Mouse (Mus musculus) intestine, embryonic 14.5 days (tissue): Measurements from ENCODE around the gene Oser1. TPM values are rescaled to one million over a fixed set of nuclear protein-coding genes. Genes with fewer than 3 reads are reported as not detected.

Experiments used
- ATAC-seq: fragments of 200-750 bp; cut with Nextera tagmentation; replicated peaks from 2 replicates; pipeline ENCODE4 v1.8.0; 2017; ENCODE audit warnings: low read depth, moderate number of reproducible peaks, moderate TSS enrichment, moderate library complexity; ENCODE audit not compliant: low FRiP score, low TSS enrichment
- DNase-seq: peaks from one replicate; pipeline ENCODE4 v3.0.0-alpha.2; 2018; ENCODE audit warnings: low spot score
- H3K27ac ChIP-seq: fragments of 300-500 bp; sonication (generic); 2 replicates; pipeline ENCODE4 v1.5.1; 2014; ENCODE audit warnings: low read depth, mild to moderate bottlenecking, control low read depth
- H3K27me3 ChIP-seq: fragments of 300-500 bp; sonication (generic); replicated peaks from 2 replicates; pipeline ENCODE4 v1.6.1; 2014; ENCODE audit warnings: low read length, control low read depth; ENCODE audit not compliant: control insufficient read depth, insufficient read depth
- H3K36me3 ChIP-seq: fragments of 300-500 bp; sonication (generic); 2 replicates; pipeline ENCODE4 v1.6.1; 2014; ENCODE audit warnings: low read length, control low read depth; ENCODE audit not compliant: control insufficient read depth, insufficient read depth
- H3K4me1 ChIP-seq: fragments of 300-500 bp; sonication (generic); replicated peaks from 2 replicates; pipeline ENCODE4 v1.6.1; 2014; ENCODE audit warnings: low read length, control low read depth, mixed read lengths; ENCODE audit not compliant: control insufficient read depth, insufficient read depth
- H3K4me2 ChIP-seq: fragments of 300-500 bp; sonication (generic); 2 replicates; pipeline ENCODE4 v1.6.1; 2014; ENCODE audit warnings: low read length
- H3K4me3 ChIP-seq: fragments of 300-500 bp; sonication (generic); 2 replicates; pipeline ENCODE4 v1.5.1; 2014; ENCODE audit warnings: low read depth, low read length, control low read depth, mixed read lengths
- H3K9ac ChIP-seq: fragments of 300-500 bp; sonication (generic); 2 replicates; pipeline ENCODE4 v1.6.1; 2014; ENCODE audit warnings: mild to moderate bottlenecking, low read length
- H3K9me3 ChIP-seq: fragments of 300-500 bp; sonication (generic); 2 replicates; pipeline ENCODE4 v1.6.1; 2016; ENCODE audit warnings: low read length, control low read depth; ENCODE audit not compliant: control insufficient read depth
- WGBS: fragments of 180-500 bp; shearing (Covaris S2); extraction: QIAGEN DNeasy Blood & Tissue Kit; methylation state at CpG from one replicate; pipeline ENCODE4 v1.1.7; 2014; 5-methylcytosine and 5-hydroxymethylcytosine counted together
- polyA plus RNA-seq: library from polyadenylated mRNA; unstranded; fragments of >200 nt; fragmentation: Nextera tagmentation; extraction: Ambion mirVana; gene quantifications from 2 replicates; pipeline ENCODE4 v1.2.1, GENCODE M21; 2014

The Oser1 gene
- polyA plus RNA-seq, 1 experiment from 2014 or later = 88.9 TPM

DNA sequence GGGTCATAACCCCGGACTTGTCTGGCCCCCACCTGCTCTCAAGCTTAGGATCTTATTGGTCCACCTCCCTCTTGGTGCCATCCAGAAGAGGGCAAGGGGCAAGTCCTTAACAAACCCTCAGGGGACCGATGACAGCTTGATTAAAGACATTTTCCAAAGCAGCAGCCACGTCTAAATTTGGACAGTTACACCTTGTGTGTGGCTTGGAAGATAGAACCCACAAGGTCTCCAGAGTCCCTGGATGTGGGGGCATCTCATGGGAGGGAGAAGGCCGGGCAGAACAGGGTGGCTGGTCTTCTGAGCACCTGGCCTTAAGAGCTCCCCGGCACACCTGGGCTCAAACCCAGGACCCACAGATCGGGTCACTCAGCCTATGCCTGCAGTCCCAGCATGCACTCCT, 30.5 kb downstream of the Oser1 start:
- Histone ChIP-seq H3K9ac (0 out of 2 replicates have a peak overlapping the region, but pooled peaks have one; percentile 6), H3K36me3 (no peaks in the 10 kb centered on the region)

DNA sequence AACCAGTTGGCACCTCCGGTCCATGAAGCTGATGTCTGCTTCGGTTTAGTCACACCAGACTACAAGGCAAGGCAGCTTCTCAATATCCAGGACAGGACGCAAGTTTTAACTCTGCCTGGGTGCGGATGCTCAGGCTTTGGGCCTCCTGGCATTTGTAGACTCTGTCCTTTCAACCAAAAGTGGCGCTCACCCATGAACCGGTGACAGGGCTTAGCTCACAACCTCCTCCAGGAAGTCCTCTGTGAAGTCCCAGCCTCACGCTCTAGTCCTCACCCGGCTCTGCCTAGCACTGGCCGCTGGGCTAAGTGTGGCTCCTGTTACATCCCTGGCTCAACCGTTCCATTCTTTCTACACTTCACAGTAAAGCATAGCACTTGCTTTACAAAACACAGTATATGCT, 31.3 kb downstream of the Oser1 start:
- no peaks in the 10 kb centered on the region for H3K9me3 ChIP-seq
- H3K27me3 ChIP-seq = no peaks in the 10 kb centered on the region
- no peak for ATAC-seq
- no peak for DNase-seq
- peak overlapping the region; percentile 48; the same call in 1 of the 2 replicates for H3K4me2 ChIP-seq
- peaks cover 7% of the 10 kb centered on the region for H3K4me1 ChIP-seq
- H3K4me3 ChIP-seq = no peak overlapping the region
- H3K9ac ChIP-seq = no peak overlapping the region
- WGBS = 91% methylated on average over 10 of the region's 10 CpGs
- no peak overlapping the region for H3K27ac ChIP-seq
- no peaks in the 10 kb centered on the region for H3K36me3 ChIP-seq

More for the DNA sequence above, 30.5 kb downstream of the Oser1 start:
- no peaks in the 10 kb centered on the region for H3K9me3 ChIP-seq
- no peak overlapping the region for H3K27ac ChIP-seq
- 66% methylated on average over 6 of the region's 6 CpGs for WGBS
- 0 out of 2 replicates have a peak, but pooled peaks have one; percentile 12 for ATAC-seq
- no peaks in the 10 kb centered on the region for H3K27me3 ChIP-seq
- no peak overlapping the region for H3K4me3 ChIP-seq
- no peak for DNase-seq
- H3K4me1 ChIP-seq = peaks cover 10% of the 10 kb centered on the region
- H3K4me2 ChIP-seq = peak overlapping the region; percentile 48

DNA sequence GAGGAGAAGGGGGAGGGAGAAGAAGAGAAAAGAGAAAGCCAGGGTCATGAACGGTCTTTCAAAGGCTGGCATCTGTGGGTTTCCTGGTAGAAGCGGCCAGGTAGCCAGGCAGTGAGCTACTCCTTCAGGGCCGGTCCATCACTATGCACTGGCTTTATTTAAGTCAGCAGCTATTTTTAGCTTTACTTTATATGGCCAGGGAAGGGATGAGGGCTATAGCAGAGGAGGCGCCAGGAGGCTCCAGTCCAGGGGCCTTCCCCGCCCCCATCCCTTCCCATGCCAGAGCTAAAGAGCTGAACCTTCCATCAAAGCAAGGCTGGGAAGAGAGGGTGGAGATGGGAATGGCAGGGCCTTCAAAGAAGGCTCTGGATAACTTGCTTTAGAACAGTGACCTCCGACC, 32.1 kb downstream of the Oser1 start:
- Histone ChIP-seq H3K36me3 (no peaks in the 10 kb centered on the region), H3K4me2 (peak overlapping the region; percentile 24; the same call in 1 of the 2 replicates), H3K4me3 (no peak overlapping the region), H3K9ac (no peak overlapping the region), H3K27me3 (no peaks in the 10 kb centered on the region), H3K27ac (no peak overlapping the region), H3K4me1 (peaks cover 2% of the 10 kb centered on the region; the same call in 1 of the 2 replicates), H3K9me3 (no peaks in the 10 kb centered on the region)
- DNase-seq = no peak
- ATAC-seq = no peak
- 58% methylated on average over 6 of the region's 6 CpGs for WGBS

DNA sequence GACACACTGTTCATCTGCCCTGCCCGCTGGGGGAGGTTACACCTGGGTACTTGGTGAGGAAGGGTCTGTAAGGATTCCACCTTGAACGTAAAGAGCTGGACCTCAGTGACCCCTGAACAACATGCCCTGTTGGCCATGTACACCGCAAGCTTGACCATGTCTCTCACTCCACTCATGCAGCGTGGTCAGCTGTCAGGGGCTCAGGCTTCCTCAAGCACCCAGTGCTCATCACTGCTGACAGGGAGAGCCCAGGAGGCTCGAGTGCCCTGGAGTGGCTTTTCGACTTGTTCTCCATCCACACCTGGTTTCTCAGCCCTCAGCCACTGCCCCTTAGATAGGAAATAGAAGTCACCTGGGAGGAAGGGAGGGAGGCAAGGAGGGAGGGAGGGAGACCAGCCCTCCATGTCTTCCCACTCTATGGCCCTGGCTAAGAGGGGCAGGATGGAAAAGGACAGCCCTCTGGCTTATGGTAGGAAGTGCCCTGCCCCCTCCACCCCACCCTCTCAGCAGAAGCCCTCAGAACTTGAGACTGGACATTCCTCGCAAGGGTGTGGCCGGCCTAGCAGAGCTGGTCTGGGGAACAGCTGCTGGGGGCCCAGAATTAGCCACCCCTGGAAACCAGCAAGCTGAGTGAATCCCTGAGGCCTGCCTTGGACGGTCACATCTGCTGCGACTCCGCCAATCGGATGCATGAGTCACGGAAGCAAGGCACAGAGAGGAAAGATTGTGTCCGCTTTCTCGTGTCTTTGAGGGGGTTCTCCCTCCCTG, 37.9 kb downstream of the Oser1 start:
- H3K27me3 ChIP-seq = no peaks in the 10 kb centered on the region
- H3K27ac ChIP-seq = no peak overlapping the region
- H3K4me2 ChIP-seq = no peak overlapping the region
- WGBS = 68% methylated on average over 15 of the region's 15 CpGs
- H3K4me3 ChIP-seq = no peak overlapping the region
- ATAC-seq = no peak; the same call in 1 of the 2 replicates
- no peak for DNase-seq
- H3K9me3 ChIP-seq = no peaks in the 10 kb centered on the region
- no peaks in the 10 kb centered on the region for H3K36me3 ChIP-seq
- no peaks in the 10 kb centered on the region for H3K4me1 ChIP-seq
- no peak overlapping the region for H3K9ac ChIP-seq

DNA sequence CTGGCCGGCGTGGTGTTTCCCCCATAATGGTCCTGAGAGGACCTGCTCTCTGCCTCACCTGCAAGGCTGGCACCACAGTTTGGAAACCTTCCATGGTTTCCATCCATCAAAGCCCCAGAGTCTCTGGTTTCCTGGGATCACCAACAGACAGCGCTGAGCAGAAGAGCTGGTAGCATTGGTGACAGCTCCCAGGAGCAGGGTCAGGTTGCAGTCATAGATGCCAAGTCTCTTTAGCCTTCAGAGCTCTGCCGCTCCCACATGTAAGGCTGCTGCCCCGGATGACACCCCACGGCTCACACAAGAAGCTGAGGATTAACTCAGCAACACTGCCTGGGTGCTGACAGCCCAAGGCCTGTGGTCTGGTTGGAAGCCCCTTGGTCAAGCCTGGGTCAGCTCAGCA, 39.4 kb downstream of the Oser1 start:
- DNase-seq = no peak
- H3K4me2 ChIP-seq = no peak overlapping the region
- H3K9ac ChIP-seq = no peak overlapping the region
- H3K27ac ChIP-seq = no peak overlapping the region
- no peaks in the 10 kb centered on the region for H3K27me3 ChIP-seq
- 81% methylated on average over 6 of the region's 6 CpGs for WGBS
- H3K9me3 ChIP-seq = no peaks in the 10 kb centered on the region
- no peaks in the 10 kb centered on the region for H3K36me3 ChIP-seq
- no peak for ATAC-seq
- no peaks in the 10 kb centered on the region for H3K4me1 ChIP-seq
- H3K4me3 ChIP-seq = no peak overlapping the region

DNA sequence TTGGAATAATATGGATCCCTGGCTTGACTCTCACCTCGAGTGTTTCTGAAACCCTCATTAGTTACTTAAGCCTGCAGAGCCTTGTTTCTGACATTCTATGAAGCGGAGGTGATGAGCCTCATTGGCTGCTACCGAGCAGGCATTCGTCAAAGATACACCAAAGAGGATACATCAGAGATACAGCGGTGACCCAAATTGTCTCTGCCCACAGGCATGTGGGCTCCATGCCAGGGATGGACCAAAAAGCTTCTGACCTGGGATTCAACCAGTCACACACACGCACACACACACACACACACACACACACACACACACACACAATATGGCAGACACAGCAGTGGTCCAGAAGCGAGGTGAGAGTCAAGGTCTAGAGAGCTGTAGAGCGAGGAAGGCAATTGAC, 43.3 kb downstream of the Oser1 start:
- ATAC-seq = no peak
- H3K4me1 ChIP-seq = no peaks in the 10 kb centered on the region
- H3K36me3 ChIP-seq = no peaks in the 10 kb centered on the region
- WGBS = 87% methylated on average over 8 of the region's 8 CpGs
- no peak overlapping the region for H3K4me3 ChIP-seq
- H3K27me3 ChIP-seq = peaks cover 10% of the 10 kb centered on the region
- no peaks in the 10 kb centered on the region for H3K9me3 ChIP-seq
- no peak overlapping the region for H3K27ac ChIP-seq
- no peak for DNase-seq
- H3K9ac ChIP-seq = no peak overlapping the region
- H3K4me2 ChIP-seq = no peak overlapping the region

DNA sequence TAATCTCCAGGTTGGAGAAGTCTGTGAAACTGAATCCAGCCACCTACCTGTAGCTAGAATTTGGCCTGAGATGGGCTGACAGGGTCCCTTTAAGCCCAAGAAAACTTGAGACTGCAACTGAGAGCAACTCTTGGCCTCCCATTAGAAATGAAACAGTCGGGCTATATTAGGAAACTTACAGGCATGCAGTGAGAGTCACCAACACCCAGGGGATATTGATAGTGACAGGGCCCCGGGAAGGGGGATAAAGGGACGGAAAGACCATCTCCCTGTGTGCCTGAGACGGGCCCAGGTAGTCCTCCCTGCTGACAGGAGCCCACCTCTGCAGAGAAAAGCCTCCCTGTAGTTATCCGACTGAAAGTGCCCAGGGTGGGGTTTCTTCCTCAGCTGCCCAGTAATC, 45.1 kb downstream of the Oser1 start:
- no peak for ATAC-seq
- no peak for DNase-seq
- H3K27ac ChIP-seq = no peak overlapping the region
- no peak overlapping the region for H3K4me3 ChIP-seq
- peaks cover 28% of the 10 kb centered on the region for H3K27me3 ChIP-seq
- WGBS = 76% methylated on average over 5 of the region's 5 CpGs
- H3K9ac ChIP-seq = no peak overlapping the region
- no peak overlapping the region for H3K4me2 ChIP-seq
- H3K9me3 ChIP-seq = 0 out of 2 replicates have a peak, but pooled peaks cover 3% of the 10 kb centered on the region
- H3K36me3 ChIP-seq = no peaks in the 10 kb centered on the region
- no peaks in the 10 kb centered on the region for H3K4me1 ChIP-seq

DNA sequence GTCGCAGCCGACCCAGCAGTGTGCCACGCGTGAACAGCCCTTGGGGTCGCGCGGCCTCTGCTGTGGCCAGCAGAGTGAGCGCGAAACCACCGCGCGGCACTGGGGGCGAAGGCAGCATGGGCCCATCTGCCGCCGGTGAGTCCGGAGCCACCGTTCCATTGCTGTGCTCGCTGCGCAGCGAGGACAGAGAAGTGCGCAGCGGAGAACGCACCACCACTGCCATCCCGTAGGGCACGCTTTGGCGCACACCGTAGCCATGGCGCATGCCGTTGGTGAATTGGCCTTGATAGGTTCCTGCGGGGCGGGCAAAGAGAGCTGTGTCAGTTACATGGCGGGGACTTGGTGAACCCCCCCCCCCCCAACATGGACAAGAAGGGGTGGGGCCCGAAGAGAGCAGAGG, 48.4 kb downstream of the Oser1 start:
- 34% methylated on average over 33 of the region's 33 CpGs for WGBS
- H3K27ac ChIP-seq = no peak overlapping the region
- H3K9me3 ChIP-seq = 0 out of 2 replicates have a peak, but pooled peaks cover 3% of the 10 kb centered on the region
- H3K4me3 ChIP-seq = no peak overlapping the region
- 0 out of 2 replicates have a peak overlapping the region, but pooled peaks have one; percentile 0 for H3K4me2 ChIP-seq
- no peaks in the 10 kb centered on the region for H3K4me1 ChIP-seq
- no peak overlapping the region for H3K9ac ChIP-seq
- no peak for ATAC-seq
- no peaks in the 10 kb centered on the region for H3K36me3 ChIP-seq
- no peak for DNase-seq
- H3K27me3 ChIP-seq = peaks cover 28% of the 10 kb centered on the region

DNA sequence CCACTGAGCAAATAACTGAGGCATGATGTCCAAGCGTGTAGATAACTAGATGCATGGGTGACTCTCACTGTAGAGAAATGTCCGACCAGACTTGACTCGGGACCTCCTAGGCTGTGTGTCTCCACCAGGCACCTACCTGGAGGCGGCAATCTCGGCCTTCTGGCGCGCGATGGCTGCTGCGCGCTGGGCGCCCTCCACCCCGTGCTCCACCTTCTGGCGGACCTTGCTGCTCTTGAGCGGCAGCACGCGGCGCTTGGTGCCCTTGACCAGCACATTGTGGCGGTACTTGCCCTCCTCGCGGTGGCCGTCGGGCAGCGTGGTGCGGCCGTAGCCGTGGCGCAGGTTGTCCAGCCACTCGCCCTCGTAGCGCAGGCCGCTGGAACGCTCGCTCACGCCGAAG, 49.0 kb downstream of the Oser1 start:
- 0 out of 2 replicates have a peak overlapping the region, but pooled peaks have one; percentile 0 for H3K4me2 ChIP-seq

More for the DNA sequence above, 49.0 kb downstream of the Oser1 start:
- Histone ChIP-seq H3K4me1 (peaks cover 5% of the 10 kb centered on the region; the same call in 1 of the 2 replicates), H3K9me3 (0 out of 2 replicates have a peak, but pooled peaks cover 3% of the 10 kb centered on the region), H3K4me3 (no peak overlapping the region), H3K27ac (no peak overlapping the region), H3K36me3 (no peaks in the 10 kb centered on the region), H3K27me3 (peaks cover 28% of the 10 kb centered on the region), H3K9ac (no peak overlapping the region)
- no peak for ATAC-seq
- DNase-seq = no peak
- 38% methylated on average over 35 of the region's 35 CpGs for WGBS
